Mouse (Mus musculus): Measurements from ENCODE around the gene Fbxo41.

Gene Fbxo41

DNA sequence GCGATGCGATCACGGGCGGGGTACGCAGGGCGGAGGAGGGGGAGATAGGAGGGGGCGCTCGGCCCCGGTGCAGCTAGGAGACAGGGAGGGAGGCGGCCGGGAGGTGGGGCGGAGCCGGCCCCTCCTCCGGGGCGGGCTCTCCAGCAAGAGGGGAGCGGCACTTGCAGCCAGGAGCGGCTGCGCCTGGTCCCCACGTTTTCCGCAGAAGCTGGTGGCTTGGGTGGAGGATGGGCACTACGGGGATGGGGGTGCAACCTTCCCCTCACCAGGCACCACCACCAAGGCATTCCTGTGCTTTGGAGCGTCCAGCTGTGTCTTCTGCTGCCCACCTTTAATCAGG, at the start of gene Fbxo41:
Gene Fbxo41 (minus strand): TSS at position 84 of the 340 bp plus-strand sequence.
- DNase-seq = peak; percentile 42

- no peak for DNase-seq
Observed at GRCm38 (mm10) chr6:85547642-85548041, 44.8 kb upstream of the Fbxo41 start.

DNA sequence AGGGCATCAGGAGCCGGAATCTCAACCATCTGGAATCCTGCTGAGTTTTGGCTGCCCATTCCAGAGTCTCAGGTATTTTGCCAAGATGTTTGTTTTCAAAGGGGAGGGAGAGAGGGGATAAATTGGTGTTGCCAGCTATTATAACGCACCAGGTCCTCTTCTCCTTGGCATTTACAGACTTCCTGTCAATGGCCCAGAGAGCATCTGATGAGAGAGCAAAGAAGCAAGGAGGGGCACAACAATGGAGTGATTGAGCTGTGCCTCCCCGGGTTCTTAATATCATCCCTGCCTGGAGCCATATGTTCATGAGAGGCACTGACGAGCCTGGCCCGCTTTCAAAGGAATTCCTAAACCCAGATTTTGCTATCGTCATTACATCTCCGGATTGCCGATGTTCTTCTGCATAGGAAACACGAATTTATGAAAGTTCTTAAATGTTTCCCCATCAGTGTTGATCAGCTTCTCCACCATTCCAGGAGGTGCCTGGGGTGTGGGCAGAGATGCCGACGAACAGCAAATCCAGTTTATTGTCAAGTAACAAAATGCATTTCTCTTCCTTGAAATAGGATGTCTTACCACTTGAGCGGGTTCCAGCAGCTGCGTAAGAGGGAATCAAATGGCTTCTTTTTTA, 41.6 kb upstream of the Fbxo41 start:
- no peak for DNase-seq

DNA sequence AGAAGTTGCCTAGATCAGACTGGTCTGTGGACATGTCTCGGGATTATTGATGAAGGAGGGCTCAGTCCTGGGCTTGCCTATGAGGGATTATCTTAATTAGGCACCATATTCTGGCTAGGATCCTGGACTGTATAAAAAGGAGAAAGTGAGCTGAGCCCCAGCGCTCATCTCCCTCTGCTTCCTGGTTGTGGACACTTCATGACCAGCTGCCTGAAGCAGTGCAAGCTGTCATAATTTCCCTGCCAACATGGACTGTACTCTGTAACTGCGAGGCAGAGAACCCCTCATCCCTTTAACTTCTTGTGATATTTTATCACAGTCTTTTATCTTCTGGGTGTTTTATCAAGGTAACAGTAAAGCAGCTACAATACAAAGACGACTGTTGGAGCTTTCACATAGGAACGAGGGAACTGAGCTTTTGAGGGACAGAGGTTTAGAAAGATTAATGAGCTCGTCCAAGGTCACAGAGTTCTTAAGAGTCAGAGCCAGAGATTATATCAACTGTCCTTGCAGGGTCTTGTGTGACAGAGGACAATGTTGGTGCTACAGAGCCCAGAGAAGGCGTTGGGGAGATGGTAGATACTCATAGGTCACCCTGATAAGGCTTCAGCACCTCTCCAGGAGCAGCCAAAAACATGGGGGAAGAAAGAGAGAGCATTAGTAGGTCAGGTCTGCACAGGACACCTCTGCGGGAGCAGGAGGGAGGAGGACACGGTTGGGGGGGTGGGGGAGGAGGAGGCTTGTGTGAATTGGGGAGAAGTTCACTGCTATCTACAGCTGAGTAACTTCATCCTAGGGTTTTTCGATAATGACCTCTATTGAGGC, 40.8 kb upstream of the Fbxo41 start:
- no peak for DNase-seq

- no peak for DNase-seq
Observed at GRCm38 (mm10) chr6:85522825-85523224, 20.0 kb upstream of the Fbxo41 start.

DNA sequence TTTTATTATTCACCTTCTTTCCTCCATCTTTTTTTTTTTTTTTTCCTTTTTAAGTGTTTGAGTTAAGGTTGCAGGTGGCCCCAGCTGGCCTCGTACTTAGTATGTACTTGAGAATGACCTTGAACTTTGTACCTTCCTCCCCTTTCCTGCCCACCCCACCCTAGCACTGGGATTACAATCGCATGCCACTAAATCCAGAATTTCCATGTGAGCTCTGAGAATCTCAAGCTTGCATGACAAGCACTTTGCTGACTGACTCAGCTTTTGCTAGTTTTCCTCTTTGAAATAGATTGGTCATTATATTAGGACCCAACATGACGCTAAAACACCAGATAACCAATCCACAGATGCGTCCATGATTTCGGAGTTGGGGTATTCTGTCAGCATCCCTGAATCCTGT, 19.2 kb upstream of the Fbxo41 start:
- DNase-seq = no peak

DNA sequence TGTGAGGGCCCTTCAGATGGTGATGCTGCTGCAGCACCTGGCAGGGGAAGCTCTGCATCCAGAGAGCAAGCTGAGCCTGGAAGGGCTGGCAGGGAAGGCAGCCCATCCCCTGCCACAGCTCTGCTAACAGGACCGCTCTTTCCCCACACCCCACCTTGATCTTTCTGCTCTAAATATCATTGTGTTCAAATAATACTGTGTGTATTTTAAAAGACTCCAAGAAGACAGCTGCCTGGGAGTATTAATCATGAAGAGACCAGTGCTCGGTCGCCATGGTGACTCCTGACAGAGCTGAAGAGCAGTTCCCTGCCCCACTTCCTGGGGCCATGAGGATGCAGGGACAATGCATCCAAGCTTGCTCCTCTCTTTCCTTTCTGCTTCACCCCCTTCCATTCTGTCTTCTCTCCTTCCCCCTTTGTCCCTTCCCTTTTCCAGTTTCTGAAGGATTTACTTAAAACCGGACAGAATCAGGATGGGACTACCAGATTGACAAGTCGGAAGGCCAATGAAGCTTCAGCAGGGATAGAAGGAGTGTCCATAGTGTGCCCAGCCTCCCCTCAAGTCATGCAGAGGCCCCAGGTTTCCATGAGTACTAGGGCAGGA, 15.4 kb upstream of the Fbxo41 start:
- no peak for DNase-seq

DNA sequence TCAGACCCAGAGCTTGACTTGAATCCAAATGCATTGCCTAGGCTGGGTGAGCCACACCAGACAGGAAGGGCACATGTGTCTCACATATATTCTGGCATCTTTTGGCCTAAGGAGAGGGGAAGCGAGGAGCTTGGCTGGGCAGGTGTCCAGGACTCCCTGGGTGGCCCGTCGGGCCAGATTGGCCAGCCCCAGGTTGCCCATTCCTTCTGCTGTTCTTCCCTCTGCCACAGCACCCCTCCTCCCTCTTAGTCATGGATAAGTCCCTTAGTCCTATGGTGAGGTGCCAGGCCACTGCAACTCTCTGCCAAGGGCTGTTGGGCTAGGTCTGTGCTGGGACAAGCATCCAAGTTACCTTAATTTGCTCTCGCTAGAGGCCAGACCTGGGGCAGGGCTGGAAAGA, 13.1 kb upstream of the Fbxo41 start:
- no peak for DNase-seq

- DNase-seq = peak; percentile 48
Observed at GRCm38 (mm10) chr6:85513531-85513910, 10.7 kb upstream of the Fbxo41 start, which contains the start of gene Egr4. Gene Egr4 (minus strand): TSS chr6:85513589.

DNA sequence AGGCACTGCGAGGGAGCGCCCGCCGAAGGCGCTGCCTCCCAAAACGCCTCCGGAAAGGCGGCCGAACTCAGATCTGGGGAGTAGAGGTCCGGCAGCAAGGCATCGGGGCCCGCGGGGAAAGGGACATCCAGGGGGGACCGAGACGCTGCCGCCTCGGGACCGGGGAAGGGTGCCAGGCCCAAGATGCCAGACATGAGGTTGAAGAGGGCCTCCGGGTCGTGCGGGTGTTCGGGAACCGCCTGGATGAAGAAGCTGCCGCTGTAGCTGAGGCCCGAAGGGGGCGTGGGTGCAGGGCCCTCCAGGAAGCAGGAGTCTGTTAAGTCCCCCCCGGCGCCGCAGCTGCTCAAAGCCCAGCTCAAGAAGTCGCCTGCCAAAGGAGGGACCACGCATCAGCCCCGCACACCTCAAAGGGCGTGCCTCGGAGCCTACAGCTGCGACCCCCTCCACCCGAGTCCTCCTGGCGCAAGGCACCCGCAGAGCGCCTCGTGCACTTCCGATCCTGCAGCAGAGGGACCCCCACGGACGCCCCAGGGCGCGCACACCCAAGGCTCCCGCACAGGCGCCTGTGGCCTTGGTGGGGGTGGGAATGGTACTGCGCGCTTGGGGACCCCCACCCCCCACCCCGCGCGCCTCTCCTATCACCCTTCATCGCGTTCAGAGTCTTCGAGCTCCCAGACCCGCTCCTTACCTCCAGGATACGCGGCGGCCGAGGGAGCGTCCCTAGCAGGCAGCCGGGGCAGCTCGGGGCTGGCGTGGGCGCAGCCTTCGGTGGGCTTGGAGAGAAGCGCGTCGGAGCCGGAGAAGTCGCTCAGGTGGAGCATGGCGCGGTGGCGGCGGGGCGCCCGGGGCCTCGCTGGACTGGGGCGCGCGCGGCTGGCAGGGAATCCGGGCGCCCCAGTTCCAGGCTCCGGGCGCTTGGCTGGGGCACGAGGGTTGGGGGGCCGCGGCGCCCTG, 10.1 kb upstream of the Fbxo41 start:
- DNase-seq = peak; percentile 10

DNA sequence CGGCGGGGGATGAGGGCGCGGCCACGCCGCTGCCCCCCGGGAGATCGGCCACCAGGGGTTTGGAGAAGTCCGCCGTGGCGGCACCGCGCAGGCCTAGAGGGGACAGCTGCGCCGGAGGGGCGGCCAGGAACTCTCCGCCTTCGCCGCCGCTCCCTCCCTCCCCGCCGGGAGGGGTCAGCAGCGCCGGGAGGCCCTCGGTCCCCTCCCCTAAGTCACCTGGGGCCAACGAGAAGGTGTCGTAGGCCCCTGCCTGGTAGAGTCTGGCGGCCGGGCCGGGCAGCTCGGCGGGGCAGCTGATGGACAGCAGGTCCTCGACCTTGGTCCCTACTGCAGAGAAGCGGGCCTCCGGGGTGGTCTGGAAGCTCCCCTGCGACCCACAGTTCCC, 9.3 kb upstream of the Fbxo41 start:
- no peak for DNase-seq

DNA sequence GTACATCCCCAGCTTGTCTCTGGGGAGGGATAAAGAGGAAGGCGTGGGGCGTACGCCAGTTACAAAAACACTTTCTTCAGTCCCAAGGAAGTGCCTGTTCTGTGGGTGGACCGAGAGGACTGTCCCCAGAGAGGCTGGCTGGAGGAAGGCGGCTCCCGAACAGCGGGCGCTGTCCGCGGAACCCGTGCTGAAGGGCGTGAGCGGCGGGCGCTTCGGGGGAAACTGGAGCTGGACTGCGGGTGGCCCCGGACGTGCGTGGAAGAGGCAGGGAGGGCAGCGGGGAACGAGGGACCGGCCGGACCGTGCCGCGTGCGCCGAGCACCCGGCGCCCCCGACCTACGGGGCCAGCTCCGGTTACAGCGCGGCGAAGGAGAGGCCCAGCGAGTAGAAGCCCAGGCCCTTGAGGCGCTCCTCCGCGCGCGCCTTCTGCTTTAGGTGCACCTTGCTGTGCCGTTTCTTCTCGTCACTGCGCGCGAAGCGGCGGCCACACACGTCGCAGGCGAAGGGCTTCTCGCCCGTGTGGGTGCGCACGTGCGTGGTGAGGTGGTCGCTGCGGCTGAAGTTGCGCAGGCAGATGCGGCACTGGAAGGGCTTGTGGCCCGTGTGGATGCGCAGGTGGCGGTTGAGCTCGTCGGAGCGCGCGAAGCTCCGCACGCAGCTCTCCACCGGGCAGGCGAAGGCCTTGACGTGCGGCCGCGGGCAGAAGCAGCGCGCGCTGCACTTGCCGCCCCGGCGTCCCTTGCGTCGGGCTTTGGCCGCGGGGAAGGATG, 8.7 kb upstream of the Fbxo41 start:
- peak; percentile 83 for DNase-seq

- DNase-seq = peak; percentile 68
Observed at GRCm38 (mm10) chr6:85510476-85510875, 7.7 kb upstream of the Fbxo41 start.

DNA sequence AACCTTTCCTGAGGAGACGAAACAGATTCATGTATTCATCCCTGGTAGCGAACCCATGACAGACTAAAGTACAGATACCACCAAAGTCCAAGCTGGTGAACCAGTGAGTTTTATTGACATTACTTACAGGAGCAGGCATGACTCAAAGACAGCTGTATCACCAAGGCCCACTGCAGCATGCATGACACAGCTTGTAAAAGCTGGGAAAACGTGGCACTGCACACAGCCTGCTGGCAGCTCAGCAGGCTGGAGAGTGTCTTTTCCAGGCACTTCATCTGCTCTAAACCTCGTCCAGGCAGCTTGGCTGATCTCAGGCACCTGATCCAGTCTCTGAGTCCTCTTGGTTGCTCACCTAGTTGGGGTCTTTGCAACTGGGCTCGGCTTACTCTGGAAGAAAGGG, 5.8 kb upstream of the Fbxo41 start:
- no peak for DNase-seq

DNA sequence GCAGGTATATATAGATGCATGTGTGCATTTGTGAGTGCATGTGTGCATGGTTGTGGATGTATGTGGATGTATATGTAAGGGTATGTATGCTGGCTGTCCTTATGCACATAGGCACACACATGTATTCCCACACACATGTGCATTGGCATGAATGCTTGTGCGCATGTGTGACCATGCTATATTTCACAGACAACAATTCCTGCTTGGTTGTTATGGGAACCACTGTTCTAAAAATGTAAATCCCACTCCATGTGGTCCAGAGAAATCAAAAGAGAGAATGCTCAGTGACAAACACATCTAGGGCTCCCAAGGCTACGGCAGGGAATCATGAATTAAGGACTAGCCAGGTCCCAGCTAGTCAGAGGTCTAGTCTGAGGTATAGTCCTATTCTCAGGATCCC, 2.1 kb upstream of the Fbxo41 start:
- no peak for DNase-seq

DNA sequence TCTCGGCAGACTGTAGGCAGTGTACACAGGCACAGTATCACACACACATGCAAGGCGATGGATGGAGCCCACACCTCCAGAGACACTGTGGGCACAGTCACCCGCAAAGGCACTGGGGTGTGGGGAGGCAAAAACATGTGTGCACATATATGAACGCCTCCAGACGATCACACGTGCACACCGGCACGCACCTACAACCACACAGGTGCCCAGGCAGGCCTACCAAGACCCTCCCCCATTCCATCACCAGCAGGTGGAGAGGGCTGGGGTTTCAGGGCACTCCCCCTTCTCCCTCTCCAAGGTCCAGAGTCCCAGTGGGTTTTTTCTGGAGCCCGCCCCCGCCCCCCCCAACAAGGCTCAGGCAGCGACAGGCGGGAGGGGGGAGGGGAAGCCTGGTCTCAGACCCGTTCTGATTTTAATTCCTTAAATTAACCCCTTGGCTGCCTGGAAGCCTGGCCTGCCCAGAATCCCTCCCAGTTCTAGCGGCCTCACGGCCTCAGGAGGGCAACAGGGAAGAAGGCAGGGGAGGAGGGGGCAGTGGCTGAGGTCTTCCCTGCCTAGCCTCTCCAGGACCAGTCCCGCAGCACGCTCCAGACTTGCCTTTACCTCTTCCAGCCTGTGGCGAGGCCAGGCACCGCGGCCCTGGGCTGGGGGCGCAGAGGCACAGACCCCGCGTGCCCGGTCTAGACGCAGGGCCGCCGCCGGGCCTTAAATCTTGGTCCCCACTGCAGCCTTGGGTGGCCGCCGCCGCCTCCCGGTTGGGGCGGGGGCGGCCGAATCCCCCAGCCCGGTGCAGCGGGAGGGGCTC, 487 bp downstream of the Fbxo41 start:
- DNase-seq = no peak

- DNase-seq = no peak
Observed at GRCm38 (mm10) chr6:85501571-85502102, 1.2 kb downstream of the Fbxo41 start.

GRCm38 (mm10) chr6:85500416-85500815, 2.4 kb downstream of the Fbxo41 start:
- DNase-seq = no peak

- peak; percentile 57 for DNase-seq
Observed at GRCm38 (mm10) chr6:85498147-85498546, 4.6 kb downstream of the Fbxo41 start.

DNA sequence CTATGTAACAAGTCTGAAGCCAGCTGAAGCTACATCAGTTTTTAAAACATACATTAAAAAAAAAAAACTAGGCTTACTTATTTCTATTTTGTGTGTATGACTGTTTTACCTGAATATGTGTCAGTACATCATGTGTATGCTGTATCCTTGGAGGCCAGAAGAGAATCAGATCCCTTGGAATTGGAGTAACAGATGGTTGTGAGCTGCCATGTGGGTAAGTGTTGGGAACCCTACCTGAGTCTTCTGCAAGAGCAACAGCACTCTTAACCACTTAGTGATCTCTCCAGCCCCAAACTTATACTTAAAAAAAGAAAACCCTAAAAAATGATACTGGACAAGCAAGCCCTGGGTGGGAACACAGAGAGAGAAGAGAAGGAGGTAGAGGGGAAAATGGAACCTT, 5.8 kb downstream of the Fbxo41 start:
- DNase-seq = no peak

DNA sequence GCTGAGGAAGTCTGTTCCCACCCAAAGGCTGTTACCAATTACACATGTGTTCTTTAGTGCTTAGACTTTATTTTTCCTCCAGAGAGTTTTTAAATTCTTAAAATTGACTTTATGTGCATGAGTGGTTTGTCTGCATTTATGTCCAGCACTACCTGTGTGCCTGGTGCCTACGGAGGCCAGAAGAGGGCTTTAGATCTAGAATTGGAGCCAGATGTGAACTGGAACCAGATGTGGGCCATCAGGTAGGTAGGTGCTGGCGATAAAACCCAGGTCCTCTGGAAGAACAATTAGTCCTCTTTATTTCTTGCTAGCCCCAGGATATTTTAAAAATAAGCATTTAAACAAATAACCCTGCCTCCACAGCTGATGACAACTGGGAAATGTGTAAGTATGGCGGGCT, 11.2 kb downstream of the Fbxo41 start:
- no peak for DNase-seq

Data from kidney, postnatal 10 days (tissue).